Mouse (Mus musculus) embryonic facial prominence, embryonic 12.5 days (tissue): ENCODE data around the gene Syt2. TPM values are rescaled to one million over a fixed set of nuclear protein-coding genes. Genes with fewer than 3 reads are reported as not detected.

Source experiments
- ATAC-seq: fragments of 200-750 bp; cut with Nextera tagmentation; 2 replicates; pipeline ENCODE4 v1.8.0; 2017; ENCODE audit not compliant: insufficient number of reproducible peaks, insufficient read depth, low FRiP score, low TSS enrichment
- H3K27ac ChIP-seq: fragments of 300-500 bp; sonication (generic); 2 replicates; pipeline ENCODE4 v1.5.1; 2016; ENCODE audit warnings: mild to moderate bottlenecking
- H3K27me3 ChIP-seq: fragments of 300-500 bp; sonication (generic); 2 replicates; pipeline ENCODE4 v1.6.1; 2016; ENCODE audit warnings: mild to moderate bottlenecking, moderate library complexity
- H3K36me3 ChIP-seq: fragments of 300-500 bp; sonication (generic); 2 replicates; pipeline ENCODE4 v1.6.1; 2016; ENCODE audit warnings: mild to moderate bottlenecking
- H3K4me1 ChIP-seq: fragments of 300-500 bp; sonication (generic); 2 replicates; pipeline ENCODE4 v1.6.1; 2016
- H3K4me2 ChIP-seq: fragments of 300-500 bp; sonication (generic); replicated peaks from 2 replicates; pipeline ENCODE4 v1.6.1; 2016; ENCODE audit warnings: mild to moderate bottlenecking, moderate library complexity
- H3K4me3 ChIP-seq: fragments of 300-500 bp; sonication (generic); 2 replicates; pipeline ENCODE4 v1.5.1; 2016; ENCODE audit warnings: mild to moderate bottlenecking
- H3K9ac ChIP-seq: fragments of 300-500 bp; sonication (generic); 2 replicates; pipeline ENCODE4 v1.6.1; 2016; ENCODE audit warnings: mild to moderate bottlenecking, moderate library complexity
- H3K9me3 ChIP-seq: fragments of 300-500 bp; sonication (generic); 2 replicates; pipeline ENCODE4 v1.6.1; 2016; ENCODE audit warnings: mild to moderate bottlenecking, moderate library complexity
- WGBS: fragments of 180-500 bp; shearing (Covaris S2); methylation state at CpG from one replicate; pipeline ENCODE4 v1.1.7; 2016; 5-methylcytosine and 5-hydroxymethylcytosine counted together
- polyA plus RNA-seq: library from polyadenylated mRNA; unstranded; fragments of >200 nt; fragmentation: Nextera tagmentation; extraction: Ambion mirVana; gene quantifications from 2 replicates; pipeline ENCODE4 v1.2.1, GENCODE M21; 2016

Syt2 gene
- polyA plus RNA-seq, 1 experiment from 2014 or later: 2.4 TPM

GRCm38 (mm10) chr1:134651268-134651850 lies 4.9 kb downstream of the Syt2 start:
- Histone ChIP-seq H3K4me1 (peaks cover 31% of the 10 kb centered on the region), H3K4me2 (no peak overlapping the region), H3K9ac (no peak overlapping the region), H3K4me3 (no peak overlapping the region), H3K27ac (no peak overlapping the region), H3K36me3 (no peaks in the 10 kb centered on the region), H3K9me3 (no peaks in the 10 kb centered on the region), H3K27me3 (peaks cover 49% of the 10 kb centered on the region)
- WGBS: 49% methylated on average over 13 of the region's 13 CpGs
- ATAC-seq: no peak

- Histone ChIP-seq H3K27ac (no peak overlapping the region), H3K4me2 (no peak overlapping the region), H3K9ac (no peak overlapping the region), H3K4me3 (no peak overlapping the region), H3K36me3 (no peaks in the 10 kb centered on the region), H3K4me1 (peaks cover 26% of the 10 kb centered on the region), H3K9me3 (no peaks in the 10 kb centered on the region), H3K27me3 (peaks cover 43% of the 10 kb centered on the region)
- WGBS: 28% methylated on average over 4 of the region's 4 CpGs
- peak; percentile 72 for ATAC-seq
Observed at GRCm38 (mm10) chr1:134651851-134652398, 5.4 kb downstream of the Syt2 start.

- Histone ChIP-seq H3K27ac (no peak overlapping the region), H3K9me3 (no peaks in the 10 kb centered on the region), H3K4me2 (no peak overlapping the region; the same call in 1 of the 2 replicates), H3K4me3 (no peak overlapping the region), H3K27me3 (peaks cover 25% of the 10 kb centered on the region), H3K36me3 (no peaks in the 10 kb centered on the region), H3K9ac (no peak overlapping the region), H3K4me1 (peaks cover 22% of the 10 kb centered on the region)
- no peak for ATAC-seq
- 11% methylated on average over 10 of the region's 10 CpGs for WGBS
Observed at GRCm38 (mm10) chr1:134653603-134654257, 7.3 kb downstream of the Syt2 start.

GRCm38 (mm10) chr1:134658841-134659240 lies 12.4 kb downstream of the Syt2 start:
- H3K4me1 ChIP-seq: 0 out of 2 replicates have a peak, but pooled peaks cover 4% of the 10 kb centered on the region
- no peak overlapping the region for H3K27ac ChIP-seq
- ATAC-seq: no peak
- 0 out of 2 replicates have a peak, but pooled peaks cover 3% of the 10 kb centered on the region for H3K27me3 ChIP-seq
- no peak overlapping the region for H3K4me3 ChIP-seq
- no peak overlapping the region for H3K4me2 ChIP-seq
- no peaks in the 10 kb centered on the region for H3K9me3 ChIP-seq
- no peaks in the 10 kb centered on the region for H3K36me3 ChIP-seq
- WGBS: 76% methylated on average over 7 of the region's 7 CpGs
- H3K9ac ChIP-seq: no peak overlapping the region

GRCm38 (mm10) chr1:134660163-134660562 lies 13.7 kb downstream of the Syt2 start:
- no peaks in the 10 kb centered on the region for H3K27me3 ChIP-seq
- 66% methylated on average over 7 of the region's 7 CpGs for WGBS
- H3K4me3 ChIP-seq: no peak overlapping the region
- no peaks in the 10 kb centered on the region for H3K4me1 ChIP-seq
- no peak overlapping the region for H3K9ac ChIP-seq
- H3K4me2 ChIP-seq: no peak overlapping the region
- H3K9me3 ChIP-seq: no peaks in the 10 kb centered on the region
- H3K36me3 ChIP-seq: no peaks in the 10 kb centered on the region
- H3K27ac ChIP-seq: no peak overlapping the region
- no peak for ATAC-seq

GRCm38 (mm10) chr1:134671234-134672070 lies 25.0 kb downstream of the Syt2 start:
- Histone ChIP-seq H3K27me3 (no peaks in the 10 kb centered on the region), H3K4me1 (no peaks in the 10 kb centered on the region), H3K9ac (no peak overlapping the region), H3K36me3 (no peaks in the 10 kb centered on the region), H3K9me3 (no peaks in the 10 kb centered on the region), H3K27ac (no peak overlapping the region), H3K4me2 (no peak overlapping the region), H3K4me3 (no peak overlapping the region)
- no peak for ATAC-seq
- 72% methylated on average over 10 of the region's 10 CpGs for WGBS

- Histone ChIP-seq H3K4me1 (no peaks in the 10 kb centered on the region), H3K27me3 (no peaks in the 10 kb centered on the region)
- ATAC-seq: no peak
Observed at GRCm38 (mm10) chr1:134674312-134674711, 27.8 kb downstream of the Syt2 start.

GRCm38 (mm10) chr1:134679445-134679844 lies 33.0 kb downstream of the Syt2 start:
- H3K4me3 ChIP-seq: no peak overlapping the region
- H3K27me3 ChIP-seq: no peaks in the 10 kb centered on the region; the same call in 1 of the 2 replicates
- no peak for ATAC-seq
- H3K36me3 ChIP-seq: no peaks in the 10 kb centered on the region
- H3K9ac ChIP-seq: no peak overlapping the region
- H3K4me2 ChIP-seq: no peak overlapping the region
- H3K9me3 ChIP-seq: no peaks in the 10 kb centered on the region
- 78% methylated on average over 4 of the region's 4 CpGs for WGBS
- no peak overlapping the region for H3K27ac ChIP-seq
- H3K4me1 ChIP-seq: peaks cover 2% of the 10 kb centered on the region; the same call in 1 of the 2 replicates

More at GRCm38 (mm10) chr1:134674312-134674711, 27.8 kb downstream of the Syt2 start:
- Histone ChIP-seq H3K36me3 (no peaks in the 10 kb centered on the region), H3K9ac (no peak overlapping the region), H3K4me3 (no peak overlapping the region), H3K9me3 (no peaks in the 10 kb centered on the region), H3K27ac (no peak overlapping the region), H3K4me2 (no peak overlapping the region)
- 16% methylated on average over 1 of the region's 1 CpGs for WGBS

- Histone ChIP-seq H3K4me2 (no peak overlapping the region), H3K4me3 (no peak overlapping the region), H3K27ac (no peak overlapping the region), H3K36me3 (no peaks in the 10 kb centered on the region), H3K27me3 (no peaks in the 10 kb centered on the region; the same call in 1 of the 2 replicates), H3K9me3 (no peaks in the 10 kb centered on the region), H3K9ac (no peak overlapping the region), H3K4me1 (peaks cover 2% of the 10 kb centered on the region; the same call in 1 of the 2 replicates)
- ATAC-seq: no peak
- WGBS: 20% methylated on average over 6 of the region's 6 CpGs
Observed at GRCm38 (mm10) chr1:134680617-134681016, 34.1 kb downstream of the Syt2 start.

GRCm38 (mm10) chr1:134682460-134682859 lies 36.0 kb downstream of the Syt2 start:
- Histone ChIP-seq H3K27me3 (no peaks in the 10 kb centered on the region; the same call in 1 of the 2 replicates), H3K27ac (no peak overlapping the region), H3K9ac (no peak overlapping the region), H3K4me2 (no peak overlapping the region), H3K4me3 (no peak overlapping the region), H3K36me3 (no peaks in the 10 kb centered on the region), H3K4me1 (peaks cover 2% of the 10 kb centered on the region; the same call in 1 of the 2 replicates), H3K9me3 (no peaks in the 10 kb centered on the region)
- 51% methylated on average over 9 of the region's 9 CpGs for WGBS
- no peak for ATAC-seq

GRCm38 (mm10) chr1:134686834-134687421 lies 40.5 kb downstream of the Syt2 start:
- no peak overlapping the region for H3K4me2 ChIP-seq
- H3K4me1 ChIP-seq: peaks cover 2% of the 10 kb centered on the region; the same call in 1 of the 2 replicates
- 56% methylated on average over 4 of the region's 4 CpGs for WGBS

More at GRCm38 (mm10) chr1:134686834-134687421, 40.5 kb downstream of the Syt2 start:
- no peaks in the 10 kb centered on the region for H3K36me3 ChIP-seq
- H3K9me3 ChIP-seq: no peaks in the 10 kb centered on the region
- H3K27ac ChIP-seq: no peak overlapping the region
- ATAC-seq: no peak
- H3K27me3 ChIP-seq: no peaks in the 10 kb centered on the region; the same call in 1 of the 2 replicates
- H3K9ac ChIP-seq: no peak overlapping the region
- no peak overlapping the region for H3K4me3 ChIP-seq
